9 mouse cellular contexts compared by ENCODE assay signal in the genomic region with DNA sequence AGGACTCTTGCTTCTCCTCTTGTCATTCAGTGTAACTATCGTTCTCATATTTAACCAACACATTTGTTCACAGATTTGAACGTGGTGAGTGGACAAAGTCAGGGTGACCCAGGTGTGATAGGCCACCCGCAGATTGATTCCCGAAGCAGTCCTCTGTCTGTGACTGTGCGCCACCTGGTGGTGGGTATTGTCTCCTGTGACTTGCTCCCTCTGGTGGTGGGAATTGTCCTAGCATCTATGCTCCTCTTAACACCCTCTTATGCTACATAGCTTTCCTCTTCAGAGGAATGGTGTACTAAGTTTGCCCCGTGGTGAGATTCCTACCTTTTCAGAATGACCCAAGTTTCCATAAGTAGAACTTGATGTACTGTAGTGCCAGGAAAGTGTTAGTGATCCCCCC. TPM values are rescaled to one million over a fixed set of nuclear protein-coding genes. Genes with fewer than 3 reads are reported as not detected.
DNase-seq lines count a peak whose midpoint lies in the region; ATAC-seq and TF ChIP-seq lines count a peak whose summit lies in the region.
"Had no signal": no experiment of that assay in that cellular context is flagged by ENCODE, and none has a peak within 500 bp of the region (broad histone marks: within the 10 kb centered on the region; RNA-seq: fewer than 3 reads in every experiment).

No protein-coding gene starts in this region.

- in situ Hi-C loops in ES-E14 (cut with MboI; ENCODE audit: low sequenced_read_pairs in 2 of 2, unreplicated experiment in 2 of 2) = no loop called here

- H3K27ac ChIP-seq in ES-E14 (ENCODE audit: insufficient read depth, low read depth, low read length, poor library complexity, severe bottlenecking) = no peak overlapping the region
- H3K27ac ChIP-seq in lung, embryonic 14.5 days (ENCODE audit: low read depth) = no peak overlapping the region
- H3K27ac ChIP-seq: limb, embryonic 15.5 days had no signal

- H3K36me3 ChIP-seq in ES-E14 (ENCODE audit: control insufficient read depth, insufficient read depth, low read length, poor library complexity, severe bottlenecking) = no peaks in the 10 kb centered on the region
- no peaks in the 10 kb centered on the region for H3K36me3 ChIP-seq in lung, embryonic 14.5 days (ENCODE audit: insufficient read depth)
- H3K36me3 ChIP-seq: limb, embryonic 15.5 days had no signal

- H3K4me1 ChIP-seq in ES-E14 (ENCODE audit: control insufficient read depth in 2 of 2, insufficient read depth in 2 of 2, low read length in 2 of 2, poor library complexity in 1 of 2) = no peaks in the 10 kb centered on the region; a peak in 1 of 4 replicates
- no peaks in the 10 kb centered on the region for H3K4me1 ChIP-seq in lung, embryonic 14.5 days (ENCODE audit: insufficient read depth)

- no peak for ATAC-seq in lung, embryonic 14.5 days (ENCODE audit: insufficient read depth)

- no peak overlapping the region for H3K4me2 ChIP-seq in lung, embryonic 14.5 days
- H3K4me2 ChIP-seq: limb, embryonic 15.5 days had no signal

- 22% methylated on average over 6 of the region's 6 CpGs for WGBS in lung, embryonic 14.5 days

- no peaks in the 10 kb centered on the region for H3K9me3 ChIP-seq in ES-E14 (ENCODE audit: control insufficient read depth, insufficient read depth, low read depth, low read length)
- H3K9me3 ChIP-seq in lung, embryonic 14.5 days (ENCODE audit: low read depth, low read length) = no peaks in the 10 kb centered on the region
- H3K9me3 ChIP-seq: limb, embryonic 15.5 days had no signal

- peak; percentile 85 for DNase-seq in A20 (ENCODE audit: low read depth, low spot score)
- DNase-seq in ES-E14 (ENCODE audit: low read depth, low spot score) = peak; percentile 82
- peak; percentile 62 to 84 for DNase-seq in cerebellum, adult 18-20 months
- peak; percentile 87 for DNase-seq in gastrocnemius, adult 18-20 months (ENCODE audit: low spot score)
- peak; percentile 89 to 90 for DNase-seq in kidney, postnatal 4 days
- peak; percentile 91 for DNase-seq in lung, embryonic 14.5 days
- peak; percentile 79 for DNase-seq in right cerebral cortex, postnatal 25 days
- DNase-seq in urinary bladder, postnatal 36 days (ENCODE audit: low spot score in 2 of 2) = peak; percentile 81 to 86

- no peak overlapping the region for H3K4me3 ChIP-seq in ES-E14 (ENCODE audit: insufficient read depth in 1 of 2, low read depth in 1 of 2, low read length in 2 of 2, poor library complexity in 1 of 2, severe bottlenecking in 1 of 2)
- H3K4me3 ChIP-seq in lung, embryonic 14.5 days (ENCODE audit: low read depth, low read length) = no peak overlapping the region
- H3K4me3 ChIP-seq: limb, embryonic 15.5 days had no signal

- peak; percentile 100 for TF ChIP-seq CTCF in lung, embryonic 14.5 days (IDR thresholded peaks at IDR 0.05; ENCODE audit: low read depth)

- H3K27me3 ChIP-seq in lung, embryonic 14.5 days (ENCODE audit: insufficient read depth, low read length) = no peaks in the 10 kb centered on the region
- H3K27me3 ChIP-seq: limb, embryonic 15.5 days had no signal

- H3K9ac ChIP-seq in ES-E14 (ENCODE audit: insufficient read depth, low read depth, low read length, poor library complexity, severe bottlenecking) = no peak overlapping the region; the same call in 1 of the 2 replicates
- no peak overlapping the region for H3K9ac ChIP-seq in lung, embryonic 14.5 days
- H3K9ac ChIP-seq: limb, embryonic 15.5 days had no signal

TF ChIP-seq in ES-E14, 5 proteins besides CTCF, POLR2A, EP300 and RAD21:
- TF ChIP-seq CHD2 (IDR thresholded peaks at IDR 0.05; ENCODE audit: low read depth, low read length) = no peak
- peak; percentile 55; the same call in 1 of the 2 replicates for TF ChIP-seq HCFC1 (IDR thresholded peaks at IDR 0.05; ENCODE audit: borderline replicate concordance, insufficient read depth, low read length)
- TF ChIP-seq ZNF384 (IDR thresholded peaks at IDR 0.05; ENCODE audit: low read depth, low read length) = peak; percentile 75
- no peak for TF ChIP-seq MAFK (IDR thresholded peaks at IDR 0.05; ENCODE audit: insufficient read depth, low read depth, low read length)
- TF ChIP-seq ZC3H11A (IDR thresholded peaks at IDR 0.05; ENCODE audit: borderline replicate concordance, low read depth, low read length) = peak; percentile 82

RNA-seq across cellular contexts. Expression of gene Srgap1, which starts 4.7 kb away (rescaled TPM):
- total RNA-seq in ES-E14 (2012; rRNA removed) = 0.94 and 1.6 TPM in 2 replicates
- under 1 TPM; 0.50 to 0.62 TPM for total RNA-seq in gastrocnemius, adult 18-20 months (2021)
- 12.0 and 12.7 TPM in 2 replicates for polyA plus RNA-seq in lung, embryonic 14.5 days (2014; fragmentation: Nextera tagmentation; extraction: Ambion mirVana)

RNA-seq across cellular contexts. Expression of gene Rxylt1, which starts 45.3 kb away (rescaled TPM):
- total RNA-seq in ES-E14 (2012; rRNA removed) = 49.9 TPM in 2 replicates
- 10 to 100 TPM; 39.6 to 40.1 TPM for total RNA-seq in gastrocnemius, adult 18-20 months (2021)
- 54.0 and 61.0 TPM in 2 replicates for polyA plus RNA-seq in lung, embryonic 14.5 days (2014; fragmentation: Nextera tagmentation; extraction: Ambion mirVana)
